Mouse (Mus musculus): ENCODE results near the gene Ccdc175. TPM values are rescaled to one million over a fixed set of nuclear protein-coding genes. Genes with fewer than 3 reads are reported as not detected.

The Ccdc175 gene
- polyA plus RNA-seq, 1 experiment, result not detected

DNA sequence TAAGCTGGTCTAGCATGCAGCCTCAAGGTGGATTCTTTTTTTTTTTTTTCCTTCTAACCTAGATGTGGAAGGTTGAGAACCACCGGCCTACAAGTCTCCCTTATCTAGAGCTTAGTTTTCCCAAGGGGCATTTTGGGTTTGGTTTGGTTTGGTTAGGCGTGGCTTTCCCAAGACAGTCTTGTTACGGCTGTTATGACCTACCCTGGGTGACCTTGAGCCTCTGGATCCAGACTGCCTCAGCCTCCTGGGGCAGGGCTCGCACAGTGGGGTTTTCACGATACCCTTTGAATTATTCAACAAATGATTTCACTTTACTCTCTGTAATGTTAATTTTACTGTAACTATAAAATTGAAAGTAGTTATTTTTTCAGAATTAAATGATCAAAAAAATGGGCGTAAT is 82.1 kb downstream of the Ccdc175 start:
- DNase-seq (ENCODE audit: low spot score), result no peak

GRCm38 (mm10) chr12:72096966-72097365 is 87.9 kb downstream of the Ccdc175 start:
- DNase-seq (ENCODE audit: low spot score), result no peak

- DNase-seq (ENCODE audit: low spot score), result no peak
Measured at GRCm38 (mm10) chr12:72089802-72090201, 95.0 kb downstream of the Ccdc175 start.

DNA sequence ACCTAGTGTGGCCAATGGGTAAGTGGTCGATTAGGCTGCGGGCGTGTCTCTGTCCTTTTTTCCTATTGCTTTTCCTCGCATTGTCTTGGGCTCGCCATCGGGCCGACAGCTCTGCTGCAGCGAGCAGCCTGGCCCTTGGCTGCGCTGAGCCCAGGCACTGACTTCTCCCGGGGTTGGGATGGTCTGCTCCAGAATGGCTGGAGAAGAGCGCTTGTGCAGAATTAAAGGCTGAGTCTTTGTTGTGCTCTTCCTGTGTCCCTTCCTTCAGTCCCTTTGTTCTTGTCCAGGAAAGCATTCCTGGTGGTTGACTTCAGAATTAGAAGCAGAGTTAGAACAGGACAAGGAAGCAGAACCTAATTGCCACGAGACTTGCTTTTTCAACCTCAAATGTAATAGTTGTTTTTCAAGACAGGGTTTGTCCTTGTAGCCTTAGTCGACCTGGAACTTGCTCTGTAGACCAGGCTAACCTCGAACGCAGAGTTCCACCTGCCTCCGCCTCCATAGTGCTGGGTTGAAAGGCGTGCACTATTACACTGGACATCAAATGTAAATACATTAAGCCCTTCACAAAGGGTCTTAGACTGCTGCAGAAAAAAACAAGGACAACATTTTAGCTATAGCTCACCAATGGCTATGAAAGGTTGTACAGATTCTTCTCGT is 98.5 kb downstream of the Ccdc175 start:
- no peak for DNase-seq (ENCODE audit: low spot score)

DNA sequence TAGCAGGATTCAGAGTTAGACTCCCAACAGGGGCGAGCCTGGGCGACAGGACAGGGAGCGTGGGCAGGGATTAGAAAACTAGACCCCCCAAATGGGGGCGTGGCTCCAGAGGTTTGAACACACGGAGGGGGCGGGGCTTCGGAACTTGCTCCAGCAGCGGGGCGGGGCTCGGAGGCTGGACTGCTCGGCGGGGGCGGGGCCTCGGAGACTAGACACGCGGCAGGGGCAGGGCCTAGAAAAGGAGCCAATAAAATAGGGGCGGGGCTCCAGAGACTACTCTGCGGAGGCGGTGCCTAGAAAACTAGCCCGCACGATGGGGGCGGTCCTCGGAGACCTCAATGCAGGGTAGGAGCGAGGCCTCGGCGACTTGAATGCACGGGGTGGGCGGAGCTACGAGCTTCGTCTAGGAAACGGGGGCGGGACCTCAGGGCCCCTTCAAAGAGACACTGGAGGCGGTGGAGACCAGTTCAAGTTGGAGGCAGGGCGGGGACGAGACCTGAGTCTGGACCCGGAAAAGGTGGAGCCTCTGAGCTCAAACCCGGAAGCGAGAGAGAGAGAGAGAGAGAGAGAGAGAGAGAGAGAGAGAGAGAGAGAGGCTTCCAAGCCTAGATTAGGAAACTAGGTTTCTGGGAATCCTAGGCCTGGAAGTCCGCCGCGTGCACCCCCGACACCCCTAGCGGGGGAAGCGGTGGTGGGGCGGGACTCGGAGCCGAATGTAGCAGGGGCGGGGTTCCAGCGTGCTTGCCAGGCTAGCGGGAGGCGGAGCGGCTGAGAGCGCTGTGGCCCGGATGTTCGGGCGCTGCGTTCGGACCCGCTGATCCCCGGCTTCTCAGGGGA is 99.3 kb downstream of the Ccdc175 start, which contains the start of the genes L3hypdh and Jkamp:
Gene L3hypdh, minus strand, starts transcription at position 111 of the 837 bp plus-strand sequence.
Gene Jkamp, plus strand, starts transcription at position 261 of the 837 bp plus-strand sequence.
- peak; percentile 94 for DNase-seq (ENCODE audit: low spot score)

DNA sequence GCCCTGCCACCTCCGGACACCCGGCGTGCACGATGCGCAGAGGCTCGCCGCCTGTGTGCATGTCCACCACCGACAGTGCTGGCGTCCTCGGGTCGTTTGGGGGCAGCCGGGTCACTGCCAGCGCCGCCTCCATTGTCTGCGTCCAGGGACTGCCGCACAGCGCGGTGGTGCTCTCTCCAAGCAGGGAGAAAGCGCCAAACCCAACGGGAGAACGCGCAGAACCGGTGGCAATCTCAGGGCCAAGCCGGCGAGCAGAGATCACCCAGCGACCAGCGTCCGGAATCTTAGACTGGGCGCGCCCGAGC is 99.9 kb downstream of the Ccdc175 start:
- DNase-seq (ENCODE audit: low spot score), result no peak

DNA sequence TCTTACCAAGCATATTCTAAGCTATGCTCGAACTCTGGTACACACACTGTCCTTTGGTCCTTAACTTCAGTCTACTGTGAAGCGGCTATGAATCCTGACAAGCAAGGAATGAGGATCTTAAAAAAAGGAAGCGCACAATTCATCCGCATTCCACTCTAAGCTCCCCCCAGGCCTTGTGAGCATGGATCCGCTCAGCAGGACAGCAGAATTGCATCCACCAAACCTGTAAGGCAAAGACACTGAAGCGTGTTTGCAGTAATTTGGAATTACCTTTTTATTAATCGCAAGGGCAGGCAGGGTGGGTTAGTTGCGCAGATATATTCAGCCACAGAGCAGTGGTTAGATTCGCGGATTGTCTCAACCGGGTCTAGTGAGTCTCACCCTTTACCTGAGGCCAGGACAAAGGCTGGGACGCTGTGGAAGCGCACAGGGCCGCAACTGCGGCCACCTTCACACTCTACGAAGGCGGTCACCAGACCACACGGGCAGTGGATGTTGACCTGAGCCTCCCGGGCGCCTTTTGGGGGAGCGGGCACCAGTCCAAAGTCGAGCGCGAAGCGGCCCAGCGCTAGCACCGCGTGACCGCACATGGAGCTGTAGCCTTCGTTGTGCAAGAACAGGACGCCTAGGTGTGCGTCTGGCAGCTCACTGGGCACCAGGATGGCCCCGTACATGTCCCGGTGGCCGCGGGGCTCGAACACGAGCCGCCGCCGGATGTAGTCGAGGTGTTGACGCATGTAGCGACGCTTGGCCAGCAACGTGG is 100.4 kb downstream of the Ccdc175 start:
- DNase-seq (ENCODE audit: low spot score), result peak; percentile 55

- DNase-seq (ENCODE audit: low spot score), result no peak
Measured at GRCm38 (mm10) chr12:72083265-72083664, 101.6 kb downstream of the Ccdc175 start.

GRCm38 (mm10) chr12:72082370-72082769 is 102.5 kb downstream of the Ccdc175 start:
- no peak for DNase-seq (ENCODE audit: low spot score)

DNA sequence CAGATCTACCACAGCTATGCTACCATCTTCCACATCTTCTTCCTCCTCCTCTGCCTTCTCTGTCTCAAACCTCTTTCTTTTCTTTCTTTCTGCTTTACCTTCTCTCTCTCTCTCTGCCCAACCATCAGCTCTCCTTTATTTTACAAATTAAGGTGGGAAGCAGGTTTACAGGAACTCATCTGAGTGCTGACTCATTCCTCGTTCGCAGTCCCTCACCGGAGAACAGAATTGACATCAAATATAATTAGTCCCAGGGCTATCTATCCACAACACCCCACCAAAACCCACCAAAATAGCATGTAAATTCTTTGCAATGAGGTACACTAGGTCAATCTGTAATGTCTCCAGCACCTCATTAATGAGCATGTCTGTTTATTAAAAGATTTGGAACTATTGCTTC is 102.9 kb downstream of the Ccdc175 start:
- no peak for DNase-seq (ENCODE audit: low spot score)

- DNase-seq (ENCODE audit: low spot score), result no peak
Measured at GRCm38 (mm10) chr12:72078248-72078647, 106.6 kb downstream of the Ccdc175 start.

DNA sequence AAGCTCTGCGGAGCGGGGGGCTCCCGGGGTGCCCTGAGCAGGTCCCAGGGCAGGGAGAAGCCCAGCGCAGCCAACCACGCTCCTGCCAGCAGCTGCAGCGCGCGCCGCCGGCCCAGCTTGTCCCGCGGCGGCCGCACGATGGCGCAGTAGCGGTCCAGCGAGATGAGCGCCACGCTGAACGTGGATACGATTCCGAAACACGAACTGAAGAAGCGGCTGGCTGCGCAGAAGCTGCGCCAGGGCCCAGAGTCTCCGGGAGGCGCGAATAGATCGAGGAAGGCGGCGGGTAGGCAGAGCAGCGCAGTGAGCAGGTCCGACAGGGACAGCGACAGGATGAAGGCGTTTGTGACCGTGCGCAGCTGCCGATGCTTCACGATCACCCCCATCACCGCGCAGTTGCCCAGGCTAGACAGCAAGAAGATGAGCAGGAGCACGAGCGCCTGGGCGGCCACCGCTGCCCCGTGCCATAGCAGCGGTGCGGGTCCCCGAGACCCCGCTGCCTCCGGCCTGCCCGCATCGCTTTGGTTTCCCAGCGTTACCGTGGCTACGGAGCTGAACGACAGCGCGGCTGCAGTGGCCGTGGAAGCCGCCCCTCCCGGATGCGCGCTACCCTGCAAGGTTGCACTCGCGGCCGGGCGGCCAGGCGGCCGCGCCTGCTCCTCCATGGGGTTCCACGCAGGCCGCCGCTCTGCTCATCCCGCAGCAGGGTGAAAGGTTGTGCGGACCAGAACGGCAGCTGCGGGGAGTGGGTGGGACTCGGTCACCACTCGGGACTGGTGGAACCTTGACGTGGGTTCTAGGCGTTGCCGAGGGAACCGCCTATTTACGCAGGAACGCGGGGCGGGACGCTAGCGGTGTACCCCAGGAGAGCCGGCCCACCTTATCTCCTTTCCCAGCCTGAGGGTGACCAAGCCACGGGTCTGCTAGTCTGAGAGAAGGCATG is 114.2 kb downstream of the Ccdc175 start, which contains the start of gene Gpr135:
Gene Gpr135, minus strand, starts transcription at position 799 of the 943 bp plus-strand sequence.
- peak; percentile 72 for DNase-seq (ENCODE audit: low spot score)

DNA sequence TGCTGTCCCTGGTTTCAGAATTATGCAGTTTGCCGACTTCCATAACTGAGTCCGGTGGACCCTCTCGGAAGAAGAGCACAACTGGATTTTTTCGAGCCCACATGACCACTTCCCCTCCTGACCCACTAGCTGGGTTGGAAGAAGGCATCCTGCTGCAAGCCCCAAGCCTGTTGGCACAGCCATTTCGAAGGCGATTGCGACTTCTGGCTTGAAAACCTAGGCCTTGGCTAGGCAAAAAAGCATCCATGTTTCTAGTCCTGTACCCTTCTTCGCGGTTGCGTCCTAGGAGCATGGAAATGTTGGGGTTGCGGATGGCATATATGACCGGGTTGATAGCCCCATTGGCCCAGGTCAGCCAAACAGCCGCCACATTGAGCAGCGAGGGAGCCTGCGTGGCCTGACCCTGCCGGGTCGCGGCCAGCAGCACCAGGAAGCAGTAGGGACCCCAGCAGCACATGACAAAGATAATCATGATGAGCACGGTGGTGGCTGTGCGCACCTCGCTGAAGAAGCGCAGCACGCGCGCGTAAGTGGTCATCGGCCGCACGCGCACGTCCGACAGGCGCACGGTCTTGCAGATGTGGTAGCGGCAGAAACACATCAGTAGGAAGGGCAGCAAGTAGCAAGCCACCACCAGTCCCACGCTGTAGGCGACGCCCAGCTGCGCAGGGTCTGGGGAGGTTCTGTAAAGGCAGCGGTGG is 115.1 kb downstream of the Ccdc175 start:
- DNase-seq (ENCODE audit: low spot score), result no peak

- DNase-seq (ENCODE audit: low spot score), result no peak
Measured at GRCm38 (mm10) chr12:72057780-72058179, 127.0 kb downstream of the Ccdc175 start.

- DNase-seq (ENCODE audit: low spot score), result no peak
Measured at GRCm38 (mm10) chr12:72053851-72054250, 131.0 kb downstream of the Ccdc175 start.

DNA sequence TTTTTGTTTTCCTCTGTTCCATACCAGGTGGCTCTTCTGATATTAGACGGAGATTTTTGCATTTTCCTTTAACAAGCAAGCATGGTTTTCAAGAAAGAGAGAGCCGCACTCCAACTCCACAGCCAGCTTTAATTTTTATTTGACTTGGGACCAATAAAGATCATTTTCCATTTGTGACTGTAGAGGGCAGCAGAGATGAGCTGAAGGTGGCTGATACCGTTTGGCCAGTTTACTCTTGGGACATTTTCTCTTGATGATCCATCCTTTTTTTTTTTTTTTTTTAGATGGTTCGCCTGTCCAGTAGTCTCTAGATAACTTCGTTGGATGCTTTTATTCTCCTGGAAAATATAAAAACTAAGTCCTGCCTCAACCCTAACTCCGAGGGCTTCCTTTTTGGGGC is 131.5 kb downstream of the Ccdc175 start:
- no peak for DNase-seq (ENCODE audit: low spot score)

DNA sequence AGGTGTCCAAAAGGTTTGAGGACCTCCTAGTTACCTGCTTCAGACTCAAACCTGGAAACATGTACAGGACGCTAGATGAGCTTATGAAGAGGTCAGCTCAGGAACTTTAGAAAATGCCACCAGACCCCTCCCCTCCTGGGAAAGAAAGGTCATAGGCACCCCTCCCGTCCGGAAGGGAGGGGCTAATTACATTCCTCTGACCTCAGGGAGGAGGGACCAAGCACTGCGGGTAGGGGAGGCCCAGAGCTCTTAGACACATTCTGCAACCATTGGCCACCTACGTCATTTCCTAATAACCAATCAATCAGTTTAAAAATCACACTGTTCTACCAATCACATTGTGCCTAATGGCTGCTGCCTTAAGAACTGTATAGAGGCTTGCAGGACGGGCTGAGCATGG is 132.3 kb downstream of the Ccdc175 start:
- no peak for DNase-seq (ENCODE audit: low spot score)

All from urinary bladder, adult 2 months (tissue).